Mouse (Mus musculus): ENCODE measurements at regions not wholly inside any gene's neighbourhood (a gene's known extent, or its start where the extent isn't known, plus 50 kb on each side); places are given as distances from the start of the nearest gene placed in this dataset.

GRCm38 (mm10) chr13:52722718-52723117 lies 139.7 kb downstream of the Syk start:
- TF ChIP-seq EP300 (IDR thresholded peaks at IDR 0.05; ENCODE audit: insufficient read depth, low read depth, low read length) = no peak
- TF ChIP-seq POLR2A (IDR thresholded peaks at IDR 0.05; ENCODE audit: insufficient read depth, low read length) = no peak
- TF ChIP-seq CTCF (IDR thresholded peaks at IDR 0.05; ENCODE audit: low read depth, low read length) = no peak
- Histone ChIP-seq H3K9me3 (replicated peaks; ENCODE audit: control insufficient read depth, insufficient read depth, low read length, poor library complexity, severe bottlenecking) (no peaks in the 10 kb centered on the region), H3K27me3 (ENCODE audit: control insufficient read depth, insufficient read depth, low read length, poor library complexity, severe bottlenecking) (no peaks in the 10 kb centered on the region), H3K27ac (ENCODE audit: insufficient read depth, low read length) (no peak overlapping the region), H3K9ac (ENCODE audit: low read depth, poor library complexity, severe bottlenecking) (no peak overlapping the region), H3K4me3 (ENCODE audit: low read depth, low read length) (no peak overlapping the region), H3K36me3 (ENCODE audit: control insufficient read depth, insufficient read depth, low read length, poor library complexity, severe bottlenecking) (no peaks in the 10 kb centered on the region), H3K4me1 (ENCODE audit: control insufficient read depth, insufficient read depth, low read length) (no peaks in the 10 kb centered on the region)

GRCm38 (mm10) chr13:52726043-52726442 lies 143.1 kb downstream of the Syk start:
- Histone ChIP-seq H3K27me3 (ENCODE audit: control insufficient read depth, insufficient read depth, low read length, poor library complexity, severe bottlenecking) (no peaks in the 10 kb centered on the region), H3K27ac (ENCODE audit: insufficient read depth, low read length) (no peak overlapping the region), H3K9me3 (replicated peaks; ENCODE audit: control insufficient read depth, insufficient read depth, low read length, poor library complexity, severe bottlenecking) (no peaks in the 10 kb centered on the region), H3K36me3 (ENCODE audit: control insufficient read depth, insufficient read depth, low read length, poor library complexity, severe bottlenecking) (no peaks in the 10 kb centered on the region), H3K4me1 (ENCODE audit: control insufficient read depth, insufficient read depth, low read length) (no peaks in the 10 kb centered on the region), H3K4me3 (ENCODE audit: low read depth, low read length) (no peak overlapping the region), H3K9ac (ENCODE audit: low read depth, poor library complexity, severe bottlenecking) (no peak overlapping the region)
- TF ChIP-seq POLR2A (IDR thresholded peaks at IDR 0.05; ENCODE audit: insufficient read depth, low read length) (no peak), EP300 (IDR thresholded peaks at IDR 0.05; ENCODE audit: insufficient read depth, low read depth, low read length) (no peak), CTCF (IDR thresholded peaks at IDR 0.05; ENCODE audit: low read depth, low read length) (no peak)

GRCm38 (mm10) chr13:52726525-52726924 lies 143.6 kb downstream of the Syk start:
- Histone ChIP-seq H3K4me1 (ENCODE audit: control insufficient read depth, insufficient read depth, low read length) (no peaks in the 10 kb centered on the region), H3K36me3 (ENCODE audit: control insufficient read depth, insufficient read depth, low read length, poor library complexity, severe bottlenecking) (no peaks in the 10 kb centered on the region), H3K9me3 (replicated peaks; ENCODE audit: control insufficient read depth, insufficient read depth, low read length, poor library complexity, severe bottlenecking) (no peaks in the 10 kb centered on the region), H3K27ac (ENCODE audit: insufficient read depth, low read length) (no peak overlapping the region), H3K27me3 (ENCODE audit: control insufficient read depth, insufficient read depth, low read length, poor library complexity, severe bottlenecking) (no peaks in the 10 kb centered on the region), H3K9ac (ENCODE audit: low read depth, poor library complexity, severe bottlenecking) (no peak overlapping the region), H3K4me3 (ENCODE audit: low read depth, low read length) (no peak overlapping the region)
- TF ChIP-seq POLR2A (IDR thresholded peaks at IDR 0.05; ENCODE audit: insufficient read depth, low read length) = no peak
- no peak for TF ChIP-seq EP300 (IDR thresholded peaks at IDR 0.05; ENCODE audit: insufficient read depth, low read depth, low read length)
- TF ChIP-seq CTCF (IDR thresholded peaks at IDR 0.05; ENCODE audit: low read depth, low read length) = no peak

- Histone ChIP-seq H3K4me1 (ENCODE audit: control insufficient read depth, insufficient read depth, low read length) (no peaks in the 10 kb centered on the region), H3K27ac (ENCODE audit: insufficient read depth, low read length) (no peak overlapping the region), H3K9me3 (replicated peaks; ENCODE audit: control insufficient read depth, insufficient read depth, low read length, poor library complexity, severe bottlenecking) (no peaks in the 10 kb centered on the region), H3K4me3 (ENCODE audit: low read depth, low read length) (no peak overlapping the region), H3K36me3 (ENCODE audit: control insufficient read depth, insufficient read depth, low read length, poor library complexity, severe bottlenecking) (no peaks in the 10 kb centered on the region), H3K9ac (ENCODE audit: low read depth, poor library complexity, severe bottlenecking) (no peak overlapping the region), H3K27me3 (ENCODE audit: control insufficient read depth, insufficient read depth, low read length, poor library complexity, severe bottlenecking) (no peaks in the 10 kb centered on the region)
- no peak for TF ChIP-seq CTCF (IDR thresholded peaks at IDR 0.05; ENCODE audit: low read depth, low read length)
- no peak for TF ChIP-seq POLR2A (IDR thresholded peaks at IDR 0.05; ENCODE audit: insufficient read depth, low read length)
- no peak for TF ChIP-seq EP300 (IDR thresholded peaks at IDR 0.05; ENCODE audit: insufficient read depth, low read depth, low read length)
Observed at GRCm38 (mm10) chr13:52735453-52735933, 152.5 kb downstream of the Syk start.

GRCm38 (mm10) chr13:52735934-52736523 lies 153.1 kb downstream of the Syk start:
- TF ChIP-seq POLR2A (IDR thresholded peaks at IDR 0.05; ENCODE audit: insufficient read depth, low read length) (no peak), EP300 (IDR thresholded peaks at IDR 0.05; ENCODE audit: insufficient read depth, low read depth, low read length) (no peak)
- Histone ChIP-seq H3K36me3 (ENCODE audit: control insufficient read depth, insufficient read depth, low read length, poor library complexity, severe bottlenecking) (no peaks in the 10 kb centered on the region), H3K4me1 (ENCODE audit: control insufficient read depth, insufficient read depth, low read length) (no peaks in the 10 kb centered on the region), H3K27me3 (ENCODE audit: control insufficient read depth, insufficient read depth, low read length, poor library complexity, severe bottlenecking) (no peaks in the 10 kb centered on the region), H3K4me3 (ENCODE audit: low read depth, low read length) (no peak overlapping the region), H3K9me3 (replicated peaks; ENCODE audit: control insufficient read depth, insufficient read depth, low read length, poor library complexity, severe bottlenecking) (no peaks in the 10 kb centered on the region), H3K9ac (ENCODE audit: low read depth, poor library complexity, severe bottlenecking) (no peak overlapping the region), H3K27ac (ENCODE audit: insufficient read depth, low read length) (no peak overlapping the region)

- Histone ChIP-seq H3K4me3 (ENCODE audit: low read depth, low read length) (no peak overlapping the region), H3K27me3 (ENCODE audit: control insufficient read depth, insufficient read depth, low read length, poor library complexity, severe bottlenecking) (no peaks in the 10 kb centered on the region), H3K36me3 (ENCODE audit: control insufficient read depth, insufficient read depth, low read length, poor library complexity, severe bottlenecking) (no peaks in the 10 kb centered on the region), H3K9me3 (replicated peaks; ENCODE audit: control insufficient read depth, insufficient read depth, low read length, poor library complexity, severe bottlenecking) (no peaks in the 10 kb centered on the region), H3K4me1 (ENCODE audit: control insufficient read depth, insufficient read depth, low read length) (no peaks in the 10 kb centered on the region), H3K27ac (ENCODE audit: insufficient read depth, low read length) (no peak overlapping the region), H3K9ac (ENCODE audit: low read depth, poor library complexity, severe bottlenecking) (no peak overlapping the region)
- TF ChIP-seq CTCF (IDR thresholded peaks at IDR 0.05; ENCODE audit: low read depth, low read length) (no peak), EP300 (IDR thresholded peaks at IDR 0.05; ENCODE audit: insufficient read depth, low read depth, low read length) (no peak), POLR2A (IDR thresholded peaks at IDR 0.05; ENCODE audit: insufficient read depth, low read length) (no peak)
Observed at GRCm38 (mm10) chr13:52738095-52738660, 155.2 kb downstream of the Syk start.
